Mouse (Mus musculus): ENCODE measurements at regions not wholly inside any gene's neighbourhood (a gene's known extent, or its start where the extent isn't known, plus 50 kb on each side); places are given as distances from the start of the nearest gene placed in this dataset.
A peak's percentile ranks its signal among the peaks of the same experiment; 100 is the strongest.

DNA sequence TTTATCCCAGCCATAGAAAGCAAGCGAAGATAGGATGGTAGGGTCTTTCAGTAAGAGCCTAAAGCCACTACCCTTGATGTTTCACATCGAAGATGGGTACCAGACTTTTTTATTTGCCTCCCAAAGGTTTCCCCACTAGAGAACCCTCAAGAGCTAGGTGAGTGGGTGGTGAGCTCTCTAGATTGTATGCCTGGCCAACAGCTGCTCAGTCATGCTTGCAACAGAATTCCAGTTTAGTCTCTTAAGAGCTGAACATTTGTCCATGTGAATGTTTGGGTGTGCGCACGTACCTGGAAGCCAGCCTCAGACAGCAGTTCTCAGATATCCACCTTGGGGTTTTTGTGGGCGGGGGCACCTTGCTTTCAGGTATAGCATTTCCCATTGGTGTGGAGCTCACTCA is 218.5 kb downstream of the Suds3 start:
- DNase-seq: no peak

DNA sequence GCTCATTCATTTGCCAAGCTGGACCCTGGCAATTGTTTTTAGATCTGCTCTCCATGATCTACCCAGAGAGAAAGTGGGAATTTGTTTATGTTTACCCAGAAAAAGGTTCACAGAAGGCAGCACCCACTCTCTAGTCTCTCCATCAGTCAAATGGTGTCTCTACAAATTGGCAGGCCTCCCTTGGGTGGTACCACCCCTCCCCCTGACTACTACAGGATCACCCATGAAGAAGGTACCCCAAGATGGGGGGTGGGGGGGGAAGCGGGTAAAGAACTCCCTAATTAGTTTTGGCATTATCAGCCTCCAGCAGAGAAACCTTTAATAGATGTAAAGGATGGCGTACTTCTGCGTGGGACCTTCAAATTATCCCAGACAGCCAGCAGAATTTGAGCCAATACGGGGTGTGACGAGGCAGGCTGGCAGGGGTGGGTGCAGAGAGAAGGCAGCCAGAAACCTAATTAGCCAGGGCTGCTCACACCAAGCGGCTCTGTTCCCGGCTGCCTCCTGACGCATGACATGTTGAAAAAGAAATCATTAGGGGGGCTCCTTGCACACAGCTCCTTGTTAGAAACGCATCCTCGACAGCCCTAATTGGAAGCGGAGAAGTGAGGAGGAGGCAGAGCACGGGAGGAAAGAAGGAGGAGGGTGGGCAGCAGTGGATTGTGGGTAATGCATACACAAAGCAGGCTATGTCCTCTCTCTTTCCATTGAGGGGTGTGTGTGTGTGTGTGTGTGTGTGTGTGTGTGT is 220.7 kb downstream of the Suds3 start:
- no peak for DNase-seq

DNA sequence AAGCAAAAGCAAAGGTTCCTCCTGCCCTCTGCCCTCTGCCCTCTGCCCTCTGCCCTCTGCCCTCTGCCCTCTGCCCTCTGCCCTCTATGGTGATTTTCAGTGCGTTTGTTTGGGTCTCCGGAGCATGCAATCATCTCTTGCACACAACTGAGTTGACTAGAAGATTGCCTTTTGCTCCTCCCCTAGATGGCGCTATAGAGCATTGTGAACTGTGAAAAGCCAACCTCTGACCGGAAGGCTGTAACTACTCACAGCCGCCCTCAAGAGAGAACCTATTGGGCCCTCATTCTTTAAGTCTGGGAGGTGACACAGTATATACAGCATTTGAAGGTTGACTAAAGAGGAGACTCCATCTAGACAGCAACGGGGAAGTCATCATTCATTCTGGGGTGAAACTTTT is 221.3 kb downstream of the Suds3 start:
- DNase-seq: no peak

DNA sequence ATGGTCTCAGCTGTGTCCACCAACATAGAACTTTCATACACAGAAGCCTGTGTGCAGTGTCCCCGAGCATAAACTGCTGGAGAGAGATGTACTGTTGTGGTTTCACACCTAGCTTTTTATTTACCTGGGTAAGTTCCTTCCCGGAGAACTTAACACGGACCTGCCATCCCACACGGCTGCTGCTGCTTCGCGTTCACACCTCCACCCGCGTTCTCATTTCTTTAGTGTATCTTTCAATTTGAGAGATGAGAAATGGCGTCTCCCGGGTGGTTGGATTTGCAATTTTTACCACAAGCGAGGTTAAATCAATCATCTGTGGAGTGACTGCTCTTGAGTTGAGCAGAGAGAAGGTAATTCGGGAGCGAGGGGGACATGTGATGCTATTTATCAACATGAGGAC is 223.0 kb downstream of the Suds3 start:
- DNase-seq: no peak

DNA sequence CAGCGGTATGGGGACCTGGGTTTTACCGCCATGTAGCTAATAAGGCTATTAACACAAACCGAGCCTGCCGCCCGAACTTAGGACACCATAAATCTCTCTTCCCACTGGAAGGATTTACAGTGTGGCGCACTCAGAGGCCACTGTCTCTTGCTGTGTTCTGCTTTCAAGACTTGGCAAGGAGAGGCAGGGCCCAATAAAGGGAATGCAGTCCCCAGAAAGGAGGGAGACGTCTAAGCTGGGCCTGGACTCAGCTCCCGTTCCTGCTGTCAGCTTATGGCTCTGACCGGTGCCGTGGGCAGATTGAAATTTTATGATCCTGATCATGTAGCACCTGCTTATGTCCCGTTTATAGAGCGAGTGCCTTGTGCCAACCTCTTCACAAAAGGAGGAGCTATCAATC is 226.7 kb downstream of the Suds3 start:
- DNase-seq: no peak

DNA sequence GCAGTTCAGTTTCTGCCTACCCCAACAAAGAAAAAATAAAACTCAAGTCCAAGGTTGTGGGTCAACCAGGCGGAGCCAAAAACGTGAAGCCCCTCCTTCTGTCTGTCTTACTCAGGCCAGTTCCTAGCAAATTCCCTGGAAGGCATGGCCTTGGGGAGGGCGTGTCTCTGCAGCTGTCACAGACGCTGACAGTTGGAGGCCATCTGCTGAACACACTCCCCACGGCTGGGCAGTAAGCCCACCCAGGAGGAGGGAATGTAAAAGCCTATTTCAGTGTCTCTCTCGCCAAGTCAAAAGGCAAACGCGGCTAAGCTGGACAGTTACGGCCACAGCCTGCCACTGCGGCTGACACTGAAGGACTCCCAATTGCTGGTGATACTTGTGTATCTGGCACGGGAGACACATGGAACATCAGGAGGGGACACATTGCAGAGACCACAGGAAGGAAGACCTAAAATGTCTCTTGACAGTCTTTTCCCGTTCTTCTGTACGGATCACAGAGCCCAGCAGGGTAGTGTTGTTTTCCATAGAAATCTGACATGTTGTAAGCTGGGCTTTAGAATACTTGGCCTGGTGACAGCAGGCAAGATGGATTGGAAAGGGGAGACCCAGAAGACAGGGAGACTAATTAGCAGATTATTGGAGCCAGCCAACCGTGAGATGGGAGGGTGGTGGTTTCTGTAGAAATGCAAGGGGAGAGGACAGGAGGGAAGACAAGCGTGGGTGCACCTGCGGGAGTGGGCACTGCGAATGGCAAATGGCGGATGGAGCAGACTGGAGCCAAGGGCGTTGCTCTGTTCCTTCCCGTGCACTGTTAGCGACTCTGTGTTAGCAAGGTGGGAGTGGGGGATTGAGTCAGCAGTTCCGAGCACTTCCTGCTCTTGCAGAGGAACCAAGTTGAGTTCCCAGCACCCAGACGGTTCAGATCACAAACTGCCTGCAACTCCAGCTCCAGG is 229.5 kb downstream of the Suds3 start:
- DNase-seq: no peak

DNA sequence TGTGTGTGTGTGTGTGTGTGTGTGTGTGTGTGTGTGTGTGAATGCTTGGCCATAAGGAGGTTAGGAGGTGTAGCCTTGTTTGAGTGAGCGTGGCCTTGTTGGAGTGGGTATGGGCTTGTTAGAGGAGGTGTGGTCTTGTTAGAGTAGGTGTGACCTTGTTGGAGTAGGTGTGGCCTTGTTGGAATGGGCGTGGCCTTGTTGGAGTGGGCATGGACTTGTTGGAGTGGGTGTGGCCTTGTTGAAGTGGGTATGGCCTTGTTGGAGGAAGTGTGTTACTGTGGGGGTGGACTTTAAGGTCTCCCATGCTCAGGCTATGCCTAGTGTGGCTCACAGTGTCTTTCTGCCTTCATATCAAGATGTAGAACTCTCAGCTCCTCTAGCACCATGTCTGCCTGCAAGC is 236.2 kb downstream of the Suds3 start:
- DNase-seq: no peak

DNA sequence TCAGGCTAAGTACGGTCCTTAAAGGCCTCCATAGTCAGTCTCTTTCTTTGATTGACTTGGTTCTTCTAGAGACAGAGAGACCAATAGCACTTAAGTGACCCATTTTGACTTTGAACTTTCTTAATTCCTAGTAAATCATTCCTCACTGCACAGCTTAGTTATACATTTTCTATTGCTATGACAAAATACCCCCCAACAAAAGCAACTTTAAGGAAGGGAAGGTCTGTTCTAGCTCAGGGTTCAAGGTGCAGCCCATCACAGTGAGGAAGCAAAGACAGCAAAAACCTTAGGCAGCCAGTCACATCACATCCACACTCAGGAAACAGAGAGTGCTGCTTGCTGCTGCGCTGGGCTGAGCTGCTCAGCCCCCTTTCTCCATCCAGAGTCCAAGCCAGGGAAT is 241.0 kb downstream of the Suds3 start:
- DNase-seq: no peak

DNA sequence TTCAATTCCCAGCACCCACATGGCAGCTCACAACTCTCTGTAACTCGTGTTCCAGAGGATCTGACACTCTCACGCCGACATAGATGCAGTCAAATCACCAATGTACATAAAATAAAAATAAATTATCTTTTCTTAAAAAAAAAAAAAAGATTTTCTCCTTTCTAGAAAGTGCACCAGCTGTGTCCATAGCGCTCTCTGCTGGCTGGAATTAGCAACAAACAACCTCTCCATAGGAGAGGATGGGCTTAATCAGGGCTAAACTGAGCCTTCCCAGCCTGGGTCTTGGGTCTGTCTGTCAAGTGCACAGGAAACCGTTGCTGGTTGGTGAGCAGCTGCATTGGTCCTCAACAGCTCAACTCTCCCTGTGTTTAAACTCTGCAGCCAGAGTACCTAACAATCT is 247.8 kb downstream of the Suds3 start:
- DNase-seq: no peak

DNA sequence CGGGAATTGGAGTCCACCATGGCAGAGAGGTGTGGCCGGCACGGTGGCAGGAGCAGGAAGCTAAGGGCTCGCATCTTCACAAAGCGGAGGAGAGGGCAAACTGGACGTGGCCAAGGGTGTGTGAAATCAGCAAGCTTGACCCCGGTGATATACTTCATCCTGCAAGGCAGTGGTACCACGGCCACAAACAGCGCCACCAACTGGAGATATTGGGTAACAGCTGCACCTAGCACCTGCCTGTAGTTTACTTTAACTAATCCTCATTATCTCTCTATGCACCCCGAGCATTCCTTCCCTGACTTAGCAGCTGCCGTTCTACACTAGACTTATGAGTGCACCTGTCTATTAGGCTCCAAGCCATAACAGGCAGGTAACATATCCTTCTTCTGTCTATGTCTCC is 251.6 kb downstream of the Suds3 start:
- DNase-seq: no peak

DNA sequence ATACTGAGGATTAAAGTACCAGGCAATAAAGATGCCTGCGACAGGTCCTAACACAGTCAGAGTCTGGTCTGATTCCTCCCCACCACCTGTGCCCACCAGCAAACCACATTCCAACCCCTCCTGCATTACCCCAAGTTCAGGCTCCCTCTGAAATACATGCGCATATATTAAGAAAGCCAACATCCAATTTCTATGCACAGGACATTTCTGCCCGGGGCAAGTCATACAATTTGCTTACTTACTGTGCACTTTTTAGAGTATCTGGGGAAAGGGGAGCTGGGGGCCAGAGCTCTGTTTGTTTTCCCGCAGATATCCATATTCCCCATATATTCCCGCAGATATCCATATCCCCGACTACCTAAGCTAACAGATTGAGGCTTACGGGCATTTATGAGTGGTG is 261.1 kb upstream of the Srrm4 start:
- DNase-seq: no peak

DNA sequence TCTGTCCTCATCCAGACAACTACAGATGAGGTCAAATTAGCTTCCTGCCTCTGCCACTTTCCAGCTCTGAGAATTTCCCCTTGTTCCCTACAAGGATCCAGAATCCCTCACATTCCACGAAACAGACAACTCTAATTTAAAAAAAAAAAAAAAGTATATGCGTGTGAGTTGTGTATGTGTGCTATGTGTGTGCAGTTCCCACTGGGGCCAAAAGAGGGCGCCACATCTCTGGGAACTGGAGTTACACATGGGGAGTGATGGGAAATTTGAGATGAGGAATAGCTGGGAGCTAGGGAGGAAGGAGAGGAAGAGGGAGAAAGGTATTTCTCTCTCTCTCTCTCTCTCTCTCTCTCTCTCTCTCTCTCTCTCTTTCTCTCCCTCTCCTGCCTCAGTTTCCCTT is 240.3 kb upstream of the Srrm4 start:
- DNase-seq: no peak

DNA sequence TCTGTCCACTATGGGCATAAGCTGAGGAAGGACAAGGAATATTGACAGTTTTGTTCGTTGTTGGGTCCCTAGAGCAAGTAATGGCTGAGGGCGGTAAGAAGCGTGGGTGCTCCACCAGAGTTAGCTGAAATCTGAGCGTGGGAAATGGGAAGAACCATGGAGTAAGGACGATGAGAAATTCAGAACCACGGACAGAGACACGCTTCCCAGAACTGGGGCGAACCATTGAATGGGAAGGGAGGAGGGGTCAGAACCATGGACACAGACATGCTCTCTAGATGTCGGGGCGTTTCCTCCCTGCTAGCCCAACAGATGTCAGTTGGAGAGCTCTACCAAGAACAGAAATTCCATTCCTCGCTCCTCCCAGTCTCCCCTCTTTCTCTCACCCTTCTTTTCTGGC is 238.2 kb upstream of the Srrm4 start:
- peak; percentile 48 for DNase-seq

DNA sequence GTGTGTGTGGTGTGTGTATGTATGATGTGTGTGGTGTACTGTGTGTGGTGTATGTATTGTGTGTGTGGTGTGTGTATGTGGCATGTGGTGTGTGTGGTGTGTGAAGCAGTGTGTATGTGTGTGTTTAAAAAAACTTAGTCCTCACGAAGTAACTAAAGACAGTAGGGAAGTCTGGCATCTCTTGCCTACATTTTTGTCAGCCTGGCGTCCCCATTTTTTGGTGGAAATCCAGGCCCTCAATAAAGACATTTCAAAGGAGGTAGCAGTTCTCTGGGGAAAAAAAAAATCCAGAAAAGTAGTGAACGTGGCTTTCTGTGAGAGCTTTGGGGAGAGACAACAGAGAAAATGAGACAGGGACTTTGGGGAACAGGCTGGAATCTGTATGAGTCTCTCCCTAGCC is 231.6 kb upstream of the Srrm4 start:
- DNase-seq: no peak

DNA sequence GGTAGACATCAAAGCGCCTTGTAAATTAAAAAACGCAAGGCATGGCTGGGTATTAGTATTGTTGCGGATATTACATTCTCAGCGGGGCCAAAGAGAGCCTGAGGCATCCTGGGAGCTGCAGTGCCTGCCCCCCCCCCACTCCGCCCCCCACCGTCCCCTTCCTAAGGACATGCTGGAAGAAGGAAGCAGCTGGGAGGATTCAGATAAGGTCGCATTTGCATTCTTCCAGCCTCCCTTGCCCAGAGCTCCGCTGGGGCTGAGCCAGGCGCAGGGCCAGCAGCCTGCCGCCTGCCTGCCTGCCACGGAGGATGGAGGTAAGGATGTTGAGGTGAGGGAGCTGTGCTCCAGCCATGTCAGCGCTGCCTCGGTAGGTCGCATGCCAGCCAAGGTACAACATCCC is 230.5 kb upstream of the Srrm4 start:
- no peak for DNase-seq

DNA sequence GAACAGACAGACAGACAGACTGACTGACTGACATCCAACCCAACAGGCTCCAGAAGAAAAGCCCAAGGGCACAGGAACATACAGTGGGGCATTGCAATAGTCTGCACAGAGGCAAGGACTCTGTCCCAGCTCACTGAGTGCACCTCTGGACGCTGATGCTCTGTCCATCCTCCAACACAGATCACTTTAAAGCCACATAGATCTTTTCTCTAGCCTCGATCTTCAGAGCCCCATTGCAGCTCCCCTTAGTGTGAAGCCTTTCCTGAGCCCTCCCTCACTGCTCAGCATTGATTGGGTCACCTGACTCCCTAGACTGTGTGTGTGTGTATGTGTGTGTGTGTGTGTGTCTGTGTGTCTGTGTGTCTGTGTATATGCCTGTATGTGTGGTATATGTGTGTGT is 218.2 kb upstream of the Srrm4 start:
- DNase-seq: no peak

DNA sequence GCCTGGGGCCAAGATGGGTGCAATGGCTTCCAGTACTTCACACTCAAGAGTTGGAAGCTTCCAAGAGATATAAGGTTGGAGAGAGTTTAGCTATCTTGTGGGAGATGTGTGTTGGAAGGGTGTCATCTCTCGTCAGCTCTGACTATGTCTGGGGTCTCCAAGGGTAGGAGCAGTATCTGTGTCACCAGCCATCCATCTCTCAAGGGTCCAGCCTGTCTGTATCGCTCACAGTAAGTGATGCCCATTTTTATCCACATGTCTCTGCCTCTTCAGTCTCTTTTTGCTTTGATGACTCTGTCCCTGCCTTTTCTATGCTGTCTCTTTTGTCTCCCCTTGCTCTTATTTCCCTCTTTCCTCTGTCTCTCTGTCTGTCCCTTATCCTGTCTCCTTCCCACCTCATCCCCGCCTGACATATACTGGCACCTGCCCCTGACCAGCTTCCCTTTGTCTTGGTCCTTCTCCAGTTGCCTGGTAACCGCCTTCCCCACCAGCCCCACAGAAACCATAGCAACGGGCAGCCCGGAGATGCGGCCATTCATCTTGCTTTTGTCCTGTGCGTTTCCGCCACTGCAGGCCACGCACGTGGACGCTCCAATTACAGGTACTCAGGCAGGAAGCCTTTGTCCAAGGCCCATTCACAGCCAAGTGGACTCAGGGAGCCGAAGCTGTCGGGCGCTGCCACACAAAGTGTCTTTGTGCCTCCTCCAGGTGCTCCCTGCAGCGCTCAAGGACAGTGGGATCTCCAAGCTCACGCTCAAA is 217.6 kb upstream of the Srrm4 start:
- DNase-seq: no peak

DNA sequence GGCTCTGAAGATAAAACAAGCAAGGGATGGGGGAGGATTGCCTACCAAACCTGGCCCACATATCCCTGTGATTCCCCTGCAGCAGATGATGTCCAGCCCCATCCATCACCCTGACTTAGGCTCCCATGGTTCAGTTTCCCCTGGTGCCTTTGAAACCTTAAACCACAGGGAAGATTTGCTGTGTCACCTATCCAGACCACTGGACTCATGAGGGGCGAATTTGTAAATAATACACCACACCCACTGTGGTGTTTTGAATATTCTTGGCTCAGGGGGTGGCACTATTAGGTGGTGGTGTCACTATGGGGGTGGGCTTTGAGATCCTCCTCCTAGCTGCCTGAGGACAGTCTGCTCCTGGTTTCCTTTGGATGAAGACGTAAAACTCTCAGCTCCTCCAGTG is 205.8 kb upstream of the Srrm4 start:
- DNase-seq: no peak

DNA sequence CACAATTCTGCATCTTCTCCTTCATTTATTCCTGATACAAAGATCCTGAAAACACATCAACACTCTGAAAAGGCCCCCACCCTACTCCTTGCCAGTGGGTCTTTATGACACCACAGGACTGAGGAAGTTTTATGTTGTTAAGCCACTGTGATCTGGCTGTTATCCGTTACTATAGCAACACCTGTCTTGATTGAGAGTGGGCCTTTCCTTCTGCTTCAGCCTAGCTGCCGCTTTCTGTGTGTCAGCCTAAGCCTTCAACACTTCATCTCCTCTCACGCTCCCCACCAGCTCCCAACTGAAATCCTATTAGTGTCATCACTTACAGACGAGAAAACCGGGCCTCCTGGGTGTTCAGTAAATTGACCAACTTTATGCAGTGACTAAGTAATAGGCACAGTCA is 203.6 kb upstream of the Srrm4 start:
- no peak for DNase-seq

DNA sequence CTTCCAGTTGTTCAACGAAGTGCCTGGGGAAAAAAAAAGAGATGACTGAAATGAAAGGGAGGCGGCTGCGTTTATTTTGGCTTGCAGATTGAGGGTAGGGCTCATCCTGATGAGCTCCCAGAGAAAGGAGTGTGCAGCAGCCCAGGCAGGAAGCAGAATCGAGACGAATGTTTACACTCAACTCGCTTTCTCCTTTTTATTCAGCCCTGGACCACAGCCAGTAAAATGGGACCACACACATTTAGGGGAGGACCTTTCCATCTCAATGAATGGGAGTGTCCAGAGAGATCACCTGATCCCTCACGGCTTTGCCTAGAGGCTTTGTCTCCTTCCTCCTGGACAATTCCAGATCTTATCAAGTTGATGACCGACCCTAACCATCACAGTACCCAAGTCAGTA is 198.8 kb upstream of the Srrm4 start:
- no peak for DNase-seq

DNA sequence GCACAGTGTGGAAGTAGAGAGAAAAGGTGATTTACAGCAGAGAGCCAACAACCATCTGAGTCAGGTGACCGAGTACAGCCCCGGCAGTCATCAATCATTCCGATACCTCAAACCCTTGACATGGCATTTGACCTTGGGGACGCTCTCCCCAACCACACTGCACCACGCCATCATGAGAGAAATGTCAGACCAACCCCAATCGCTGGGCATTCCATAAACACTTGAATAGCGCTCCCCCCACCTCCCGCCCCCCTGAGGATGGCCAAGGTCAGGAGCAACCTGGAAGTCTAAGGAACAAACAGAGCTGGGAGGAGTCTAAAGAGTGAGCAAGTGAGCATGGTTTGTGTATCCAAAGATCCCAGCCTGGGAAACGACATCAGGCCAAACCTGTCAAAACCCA is 198.2 kb upstream of the Srrm4 start:
- no peak for DNase-seq

DNA sequence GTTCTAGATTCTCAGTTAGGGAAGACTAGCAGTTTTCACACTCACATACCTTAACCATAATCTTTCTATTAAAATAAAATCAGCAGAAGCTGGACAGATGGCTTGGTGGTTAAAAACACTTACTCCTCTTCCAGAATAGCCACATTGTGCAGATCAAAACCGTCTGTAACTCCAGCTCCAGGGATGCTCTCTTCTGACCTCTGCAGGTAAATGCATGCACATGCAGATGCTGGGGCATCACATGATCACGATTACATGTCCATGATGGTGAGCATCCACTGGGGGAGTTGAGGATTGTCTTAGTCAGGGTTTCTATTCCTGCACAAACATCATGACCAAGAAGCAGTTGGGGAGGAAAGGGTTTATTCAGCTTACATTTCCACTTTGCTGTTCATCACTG is 184.8 kb upstream of the Srrm4 start:
- DNase-seq: no peak

DNA sequence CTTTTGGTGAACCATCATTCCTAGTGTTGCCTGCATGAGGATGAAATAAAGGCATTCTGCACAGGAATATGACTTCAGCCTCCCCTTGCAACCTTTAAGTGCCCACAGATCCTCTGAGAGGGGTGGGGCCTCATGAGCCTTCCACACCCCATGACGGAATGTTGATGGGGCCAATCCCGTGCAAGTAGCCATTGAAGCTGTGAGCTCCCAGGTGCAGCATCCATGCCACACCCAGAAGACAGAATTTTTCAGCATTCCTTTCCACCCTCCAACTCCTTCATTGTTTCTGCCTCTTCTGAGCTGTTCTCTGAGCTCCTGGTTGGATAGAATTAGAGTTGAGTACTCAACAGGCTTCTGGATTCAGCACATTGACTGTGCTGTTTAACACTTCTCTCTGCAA is 174.6 kb upstream of the Srrm4 start:
- DNase-seq: no peak
